Mouse (Mus musculus): Measurements from ENCODE around the gene Usp16.
"Not testable (repeated sequence)": the region's sequence is repeated elsewhere in the genome, so short reads cannot be mapped to it uniquely, and the experiment has no call there.

Usp16 gene

GRCm38 (mm10) chr16:87486739-87487138 lies 32.2 kb downstream of the Usp16 start:
- no peak for DNase-seq (ENCODE audit: low read depth, low spot score)

GRCm38 (mm10) chr16:87488605-87489004 lies 34.1 kb downstream of the Usp16 start:
- no peak for DNase-seq (ENCODE audit: low read depth, low spot score)

- not testable (repeated sequence) for DNase-seq (ENCODE audit: low read depth, low spot score)
These were observed 37.8 kb downstream of the Usp16 start for GRCm38 (mm10) chr16:87492191-87492792.

GRCm38 (mm10) chr16:87494955-87495655 lies 40.6 kb downstream of the Usp16 start:
- DNase-seq (ENCODE audit: low read depth, low spot score), result peak; percentile 26

- peak; percentile 94 for DNase-seq (ENCODE audit: low read depth, low spot score)
These were observed 41.4 kb downstream of the Usp16 start, which contains the start of gene Cct8 for GRCm38 (mm10) chr16:87495716-87496447. Cct8 (minus strand) TSS chr16:87495873.

- DNase-seq (ENCODE audit: low read depth, low spot score), result no peak
These were observed 42.2 kb downstream of the Usp16 start for GRCm38 (mm10) chr16:87496728-87497127.

GRCm38 (mm10) chr16:87497171-87497570 lies 42.7 kb downstream of the Usp16 start:
- DNase-seq (ENCODE audit: low read depth, low spot score), result no peak

- no peak for DNase-seq (ENCODE audit: low read depth, low spot score)
These were observed 45.1 kb downstream of the Usp16 start for GRCm38 (mm10) chr16:87499556-87499955.

- no peak for DNase-seq (ENCODE audit: low read depth, low spot score)
These were observed 47.0 kb downstream of the Usp16 start for GRCm38 (mm10) chr16:87501304-87502078.

- DNase-seq (ENCODE audit: low read depth, low spot score), result no peak
These were observed 57.2 kb downstream of the Usp16 start for GRCm38 (mm10) chr16:87511706-87512105.

- no peak for DNase-seq (ENCODE audit: low read depth, low spot score)
These were observed 57.8 kb downstream of the Usp16 start for GRCm38 (mm10) chr16:87512331-87512730.

- DNase-seq (ENCODE audit: low read depth, low spot score), result no peak
These were observed 69.7 kb downstream of the Usp16 start for GRCm38 (mm10) chr16:87524228-87524627.

- DNase-seq (ENCODE audit: low read depth, low spot score), result no peak
These were observed 73.2 kb downstream of the Usp16 start for GRCm38 (mm10) chr16:87527553-87528249.

GRCm38 (mm10) chr16:87528755-87529154 lies 74.3 kb downstream of the Usp16 start:
- DNase-seq (ENCODE audit: low read depth, low spot score), result no peak

All from c-Kit-negative CD71-positive TER-119-positive erythroid progenitor cells, embryonic 14.5 days (primary cell).